8 mouse cellular contexts compared by ENCODE assay signal in the genomic region with DNA sequence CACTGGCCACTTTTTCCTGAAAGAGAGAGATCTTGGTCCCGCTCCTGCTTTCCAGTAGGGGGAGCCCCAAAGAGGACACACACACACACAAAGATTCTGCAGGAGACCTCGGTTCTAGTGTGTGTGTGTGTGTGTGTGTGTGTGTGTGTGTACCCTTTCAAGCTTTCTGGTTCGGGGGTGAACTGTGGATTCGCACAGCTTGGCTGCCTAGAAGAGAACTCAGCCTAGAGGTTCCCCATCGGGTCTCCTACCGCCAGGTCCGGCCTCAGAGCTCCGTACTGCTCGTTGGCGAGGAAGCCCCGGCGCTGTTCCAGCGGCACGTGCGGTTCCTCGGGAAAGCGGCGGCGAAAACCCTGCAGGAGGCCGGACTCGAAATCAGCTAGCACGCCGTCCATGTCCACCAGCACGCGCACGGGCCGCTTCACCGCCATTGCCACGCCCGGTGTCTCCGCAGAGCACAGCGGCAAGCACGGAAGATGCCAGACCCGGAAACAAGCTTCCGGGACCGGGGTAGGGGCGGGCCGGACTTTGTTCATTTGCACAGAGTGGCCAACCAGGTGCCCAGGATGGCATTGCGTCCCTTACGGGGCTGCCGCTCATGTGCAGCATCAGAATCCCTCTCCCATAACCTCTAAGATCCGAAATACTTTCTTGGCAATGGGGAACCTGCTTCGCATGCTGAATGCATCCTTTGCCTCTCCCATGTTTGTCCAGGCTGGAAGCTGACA. TPM values are rescaled to one million over a fixed set of nuclear protein-coding genes. Genes with fewer than 3 reads are reported as not detected.
DNase-seq lines count a peak whose midpoint lies in the region; ATAC-seq and TF ChIP-seq lines count a peak whose summit lies in the region.

A gene (minus strand): TSS at position 507 of the 728 bp plus-strand sequence.

- TF ChIP-seq POLR2A in CH12.LX (IDR thresholded peaks at IDR 0.05; ENCODE audit: low read depth, low read length) = peak; percentile 93

- no peaks in the 10 kb centered on the region for H3K27me3 ChIP-seq in CH12.LX (replicated peaks)
- no peaks in the 10 kb centered on the region for H3K27me3 ChIP-seq in forebrain, embryonic 11.5 days (ENCODE audit: control insufficient read depth, insufficient read depth, low read length)
- no peaks in the 10 kb centered on the region for H3K27me3 ChIP-seq in heart, embryonic 15.5 days
- no peaks in the 10 kb centered on the region for H3K27me3 ChIP-seq in liver, embryonic 13.5 days
- no peaks in the 10 kb centered on the region for H3K27me3 ChIP-seq in stomach, embryonic 14.5 days (ENCODE audit: control insufficient read depth, insufficient read depth, low read length)

- TF ChIP-seq CTCF in CH12.LX (conservative IDR thresholded peaks at IDR 0.05 in 1 of 2, IDR thresholded peaks at IDR 0.05 in 1 of 2; ENCODE audit: low read depth in 2 of 2, low read length in 2 of 2) = peak; percentile 48 to 88; a peak in 3 of 4 replicates

- H3K9me3 ChIP-seq in CH12.LX (replicated peaks; ENCODE audit: low read length) = no peaks in the 10 kb centered on the region
- no peaks in the 10 kb centered on the region for H3K9me3 ChIP-seq in forebrain, embryonic 11.5 days (ENCODE audit: control insufficient read depth, low read length)
- no peaks in the 10 kb centered on the region for H3K9me3 ChIP-seq in heart, embryonic 15.5 days (replicated peaks)
- no peaks in the 10 kb centered on the region for H3K9me3 ChIP-seq in liver, embryonic 13.5 days (replicated peaks)
- no peaks in the 10 kb centered on the region for H3K9me3 ChIP-seq in stomach, embryonic 14.5 days (ENCODE audit: control insufficient read depth, low read depth, low read length)

- TF ChIP-seq EP300 in CH12.LX (IDR thresholded peaks at IDR 0.05; ENCODE audit: low read length) = no peak

- TF ChIP-seq RAD21 in CH12.LX (IDR thresholded peaks at IDR 0.05; ENCODE audit: low read depth, low read length) = peak; percentile 44

- dilution Hi-C loops in CH12.LX (cut with MboI; ENCODE audit: extremely low pct_ligation_motif_present, extremely low pct_unique_long_range_greater_than_20kb, low sequenced_read_pairs) = no loop called here

- peaks cover 27 to 40% of the 10 kb centered on the region in 2 experiments for H3K36me3 ChIP-seq in CH12.LX (replicated peaks in 1 of 2; ENCODE audit: control insufficient read depth in 1 of 2, insufficient read depth in 1 of 2, low read length in 1 of 2)
- H3K36me3 ChIP-seq in forebrain, embryonic 11.5 days (ENCODE audit: control insufficient read depth, insufficient read depth, low read length) = no peaks in the 10 kb centered on the region
- H3K36me3 ChIP-seq in heart, embryonic 15.5 days = peaks cover 3% of the 10 kb centered on the region
- H3K36me3 ChIP-seq in liver, embryonic 13.5 days = peaks cover 17% of the 10 kb centered on the region; the same call in 1 of the 2 replicates
- H3K36me3 ChIP-seq in stomach, embryonic 14.5 days (ENCODE audit: control insufficient read depth, insufficient read depth, low read length) = peaks cover 8% of the 10 kb centered on the region; the same call in 1 of the 2 replicates

- in situ Hi-C loops in CH12.LX (cut with MboI; ENCODE audit: low pct_ligation_motif_present, low pct_unique_long_range_greater_than_20kb, low sequenced_read_pairs) = loop anchor here (5.0 kb wide), 1 partner anchor 321 kb away; a partner anchor contains a TSS

- ATAC-seq in forebrain, embryonic 11.5 days (replicated peaks; ENCODE audit: low FRiP score) = peak; percentile 85
- ATAC-seq in heart, embryonic 15.5 days (replicated peaks; ENCODE audit: insufficient number of reproducible peaks, insufficient read depth, low FRiP score, low read depth) = peak; percentile 83
- peak; percentile 94 for ATAC-seq in liver, embryonic 13.5 days (ENCODE audit: low read depth)
- ATAC-seq in stomach, embryonic 14.5 days (ENCODE audit: insufficient number of reproducible peaks, insufficient read depth, low FRiP score, low read depth) = peak; percentile 90

- H3K4me3 ChIP-seq in CH12.LX (replicated peaks in 1 of 3; ENCODE audit: low read depth in 2 of 3, low read length in 2 of 3, poor library complexity in 1 of 3) = peak within 1 kb of the TSS; percentile 69 to 89 (median 79)
- H3K4me3 ChIP-seq in forebrain, embryonic 11.5 days (ENCODE audit: low read depth, low read length) = peak within 1 kb of the TSS; percentile 68
- peak within 1 kb of the TSS; percentile 73 for H3K4me3 ChIP-seq in heart, embryonic 15.5 days
- peak within 1 kb of the TSS; percentile 81 for H3K4me3 ChIP-seq in liver, embryonic 13.5 days (replicated peaks)
- H3K4me3 ChIP-seq in stomach, embryonic 14.5 days (ENCODE audit: low read depth, low read length) = peak within 1 kb of the TSS; percentile 55

- H3K9ac ChIP-seq in CH12.LX (ENCODE audit: insufficient read depth, low read depth) = peak within 1 kb of the TSS; percentile 59
- peak within 1 kb of the TSS; percentile 83 for H3K9ac ChIP-seq in forebrain, embryonic 11.5 days (ENCODE audit: low read length)
- H3K9ac ChIP-seq in heart, embryonic 15.5 days = peak within 1 kb of the TSS; percentile 63
- H3K9ac ChIP-seq in liver, embryonic 13.5 days = peak within 1 kb of the TSS; percentile 84
- H3K9ac ChIP-seq in stomach, embryonic 14.5 days (replicated peaks; ENCODE audit: low read depth, low read length) = peak within 1 kb of the TSS; percentile 40

- WGBS in forebrain, embryonic 11.5 days = 0% methylated on average over 43 of the region's 43 CpGs
- WGBS in heart, embryonic 15.5 days = 0% methylated on average over 43 of the region's 43 CpGs
- under 1% methylated on average over 43 of the region's 43 CpGs for WGBS in liver, embryonic 13.5 days (ENCODE audit: insufficient replicate concordance)
- WGBS in stomach, embryonic 14.5 days = under 1% methylated on average over 43 of the region's 43 CpGs

- H3K4me2 ChIP-seq in CH12.LX (ENCODE audit: insufficient read depth, low read depth, poor library complexity, severe bottlenecking) = peak within 1 kb of the TSS; percentile 84
- peak within 1 kb of the TSS; percentile 87 for H3K4me2 ChIP-seq in forebrain, embryonic 11.5 days (ENCODE audit: low read depth, low read length, severe bottlenecking)
- peak within 1 kb of the TSS; percentile 85 for H3K4me2 ChIP-seq in heart, embryonic 15.5 days
- H3K4me2 ChIP-seq in liver, embryonic 13.5 days = peak within 1 kb of the TSS; percentile 89
- H3K4me2 ChIP-seq in stomach, embryonic 14.5 days (replicated peaks; ENCODE audit: low read depth, low read length) = peak within 1 kb of the TSS; percentile 66

- H3K79me2 ChIP-seq in CH12.LX (replicated peaks; ENCODE audit: control insufficient read depth, extremely low read depth, insufficient read depth, poor library complexity, severe bottlenecking) = peaks cover 5% of the 10 kb centered on the region; the same call in 1 of the 2 replicates

- H3K4me1 ChIP-seq in CH12.LX (ENCODE audit: control insufficient read depth in 1 of 2, insufficient read depth in 2 of 2) = peaks cover 4 to 24% of the 10 kb centered on the region in 2 experiments; a peak in 2 of 4 replicates
- peaks cover 3% of the 10 kb centered on the region; the same call in 1 of the 2 replicates for H3K4me1 ChIP-seq in forebrain, embryonic 11.5 days (replicated peaks; ENCODE audit: control insufficient read depth, insufficient read depth, low read length)
- peaks cover 16% of the 10 kb centered on the region for H3K4me1 ChIP-seq in heart, embryonic 15.5 days (replicated peaks)
- peaks cover 31% of the 10 kb centered on the region for H3K4me1 ChIP-seq in liver, embryonic 13.5 days (replicated peaks)
- peaks cover 15% of the 10 kb centered on the region for H3K4me1 ChIP-seq in stomach, embryonic 14.5 days (ENCODE audit: control insufficient read depth, insufficient read depth, low read length)

- peak; percentile 90 for DNase-seq in CH12.LX (ENCODE audit: extremely low read depth)
- peak; percentile 75 for DNase-seq in c-Kit-positive CD71-positive TER-119-negative erythroid progenitor cells, embryonic 14.5 days (ENCODE audit: low read depth)
- peak; percentile 88 for DNase-seq in forebrain, embryonic 11.5 days (ENCODE audit: low spot score)
- DNase-seq in kidney, postnatal 25 days = peak; percentile 84 to 93
- peak; percentile 77 for DNase-seq in liver, embryonic 13.5 days
- peak; percentile 80 to 83 for DNase-seq in natural killer cell, adult 2 months (ENCODE audit: low spot score in 2 of 2)

- H3K27ac ChIP-seq in CH12.LX (ENCODE audit: insufficient read depth, low read depth) = peak within 1 kb of the TSS; percentile 26
- H3K27ac ChIP-seq in forebrain, embryonic 11.5 days (ENCODE audit: low read depth, low read length) = peak within 1 kb of the TSS; percentile 57; the same call in 1 of the 2 replicates
- H3K27ac ChIP-seq in heart, embryonic 15.5 days = peak within 1 kb of the TSS; percentile 72
- H3K27ac ChIP-seq in liver, embryonic 13.5 days = peak within 1 kb of the TSS; percentile 88
- peak within 1 kb of the TSS; percentile 82 for H3K27ac ChIP-seq in stomach, embryonic 14.5 days (ENCODE audit: low read length)

TF ChIP-seq in CH12.LX, 34 proteins besides CTCF, POLR2A, EP300 and RAD21 (continues in another document):
- TF ChIP-seq ETS1 (conservative IDR thresholded peaks at IDR 0.05; ENCODE audit: low read depth, low read length) (peak; percentile 66), JUN (IDR thresholded peaks at IDR 0.05; ENCODE audit: insufficient read depth, low read depth, low read length) (no peak), ZNF384 (IDR thresholded peaks at IDR 0.05; ENCODE audit: low read depth, low read length) (0 out of 2 replicates have a peak, but pooled peaks have one; percentile 6), USF1 (IDR thresholded peaks at IDR 0.05; ENCODE audit: low read depth, low read length) (no peak), USF2 (conservative IDR thresholded peaks at IDR 0.05; ENCODE audit: low read depth, low read length) (no peak), TCF12 (IDR thresholded peaks at IDR 0.05; ENCODE audit: low read depth, low read length) (peak; percentile 87), ELF1 (IDR thresholded peaks at IDR 0.05; ENCODE audit: low read depth, low read length) (peak; percentile 98), NELFE (IDR thresholded peaks at IDR 0.05; ENCODE audit: low read depth, low read length) (peak; percentile 95), SMC3 (IDR thresholded peaks at IDR 0.05; ENCODE audit: low read depth, low read length) (peak; percentile 75), CHD2 (IDR thresholded peaks at IDR 0.05; ENCODE audit: low read length) (no peak), MAX (IDR thresholded peaks at IDR 0.05; ENCODE audit: low read length) (peak; percentile 91), MEF2A (IDR thresholded peaks at IDR 0.05; ENCODE audit: borderline replicate concordance, low read depth, low read length) (peak; percentile 50)

RNA-seq across cellular contexts. Expression of the gene that starts here (rescaled TPM):
- 151 and 154 TPM in 2 replicates for total RNA-seq in CH12.LX (2012; rRNA removed)
- 59.8 and 65.3 TPM in 2 replicates for total RNA-seq in CH12.LX (2014; rRNA removed)
- polyA plus RNA-seq in CH12.LX (2012; ENCODE audit: insufficient read length, low read depth) = 175 and 190 TPM in 2 replicates
- 72.6 and 78.5 TPM in 2 replicates for polyA plus RNA-seq in forebrain, embryonic 11.5 days (2014; fragmentation: Nextera tagmentation; extraction: Ambion mirVana)
- polyA plus RNA-seq in heart, embryonic 15.5 days (2015; fragmentation: Nextera tagmentation; extraction: Ambion mirVana) = 49.6 and 62.1 TPM in 2 replicates
- polyA plus RNA-seq in liver, embryonic 13.5 days (2015; fragmentation: Nextera tagmentation; extraction: Ambion mirVana) = 60.8 and 64.6 TPM in 2 replicates
- polyA plus RNA-seq in stomach, embryonic 14.5 days (2014; fragmentation: Nextera tagmentation; extraction: Ambion mirVana) = 111 and 121 TPM in 2 replicates

Comparison
In these comparisons a context has a peak if more than half of its experiments do, and no peak if none do; other contexts are left out.
1. Peak in every context shown above with its lines: DNase-seq, ATAC-seq, H3K4me3 ChIP-seq and H3K27ac ChIP-seq.
2. H3K27ac ChIP-seq: peak in every context shown above with its lines; median percentile 88 in liver, embryonic 13.5 days; 82 in stomach, embryonic 14.5 days; 72 in heart, embryonic 15.5 days; 57 in forebrain, embryonic 11.5 days; 26 in CH12.LX.